Mouse (Mus musculus) hematopoietic stem cell, adult 5-6 weeks (primary cell): ENCODE results near the gene Pbx3. TPM values are rescaled to one million over a fixed set of nuclear protein-coding genes. Genes with fewer than 3 reads are reported as not detected.

Experiments
- ATAC-seq, 2 experiments: fragments of 125-278 bp in 1 of 2; replicated peaks in 1 of 2; 2 replicates each; pipeline ENCODE4 v1.8.0; 2016 to 2017; ENCODE audit warnings: inconsistent platforms in 2 of 2, mild to moderate bottlenecking in 2 of 2, moderate number of reproducible peaks in 2 of 2, low read depth in 1 of 2, moderate TSS enrichment in 1 of 2; ENCODE audit not compliant: low FRiP score in 2 of 2, poor library complexity in 2 of 2, severe bottlenecking in 2 of 2, insufficient read depth in 1 of 2, low TSS enrichment in 1 of 2
- total RNA-seq: library from RNA; stranded (forward); fragments of 172-1452, 232-1000 nt; gene quantifications from 2 replicates; pipeline ENCODE4 v1.2.3, GENCODE M21; 2017

Gene Pbx3
- total RNA-seq, 1 experiment from 2014 or later: 13.1 TPM

DNA sequence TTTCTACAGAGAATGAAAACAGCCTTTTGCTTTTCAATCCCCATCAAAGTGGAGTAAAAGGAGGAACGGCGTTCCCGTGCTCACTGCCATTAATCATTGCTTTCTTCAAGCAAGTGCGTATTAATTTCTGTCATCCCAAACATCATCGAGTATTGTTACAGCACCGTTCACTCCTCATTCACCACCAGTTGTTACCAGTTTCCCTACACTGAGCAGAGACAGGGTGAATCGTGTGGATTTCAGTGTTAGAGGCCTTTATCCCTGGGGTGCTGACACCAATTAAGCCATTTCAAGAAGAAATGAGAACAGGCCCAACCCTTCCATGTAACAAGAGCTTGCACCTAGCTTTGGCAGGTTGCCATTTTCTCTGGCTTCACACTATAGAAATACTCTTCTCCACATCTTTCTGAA lies 17.1 kb downstream of the Pbx3 start:
- ATAC-seq: no peak

- no peak for ATAC-seq
Measured at GRCm38 (mm10) chr2:34352006-34352405, 20.9 kb downstream of the Pbx3 start.

GRCm38 (mm10) chr2:34347096-34347495 lies 25.8 kb downstream of the Pbx3 start:
- ATAC-seq: no peak

DNA sequence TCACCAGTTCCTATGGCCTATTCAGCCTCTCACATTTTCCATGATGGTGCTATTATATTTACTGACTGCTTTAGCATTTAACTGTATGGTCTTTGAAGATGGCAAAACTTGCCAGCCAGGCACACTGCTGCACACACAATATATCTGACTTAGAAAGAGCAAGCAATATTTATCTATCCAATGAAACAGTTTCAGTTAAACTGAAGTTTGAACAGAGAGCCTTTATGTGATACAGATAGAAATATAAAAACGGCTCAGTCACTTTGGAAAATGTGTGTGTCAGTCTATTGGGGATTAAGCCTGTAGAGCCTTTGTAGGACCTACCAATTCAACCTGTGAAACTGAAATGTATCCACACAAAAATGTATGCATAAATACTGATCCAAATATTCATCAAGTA lies 74.3 kb downstream of the Pbx3 start:
- no peak for ATAC-seq

DNA sequence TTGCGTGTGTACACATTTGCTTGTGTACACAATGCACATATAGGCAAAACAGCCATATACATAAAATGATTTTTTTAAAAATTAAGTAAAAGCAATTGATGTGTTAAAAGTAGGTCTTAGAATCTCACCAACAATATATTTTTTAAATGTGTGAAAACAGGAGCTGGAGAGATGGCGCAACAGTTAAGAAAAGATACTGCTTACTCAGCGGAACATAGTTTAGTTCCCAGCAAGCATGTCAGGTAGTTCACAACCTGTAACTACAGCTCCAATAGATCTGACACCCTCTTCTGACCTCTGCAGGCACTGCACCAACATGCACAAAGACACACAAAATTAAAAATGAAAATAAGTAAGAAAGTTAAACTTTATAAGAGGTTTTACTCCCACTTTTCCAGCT lies 74.7 kb downstream of the Pbx3 start:
- no peak for ATAC-seq

DNA sequence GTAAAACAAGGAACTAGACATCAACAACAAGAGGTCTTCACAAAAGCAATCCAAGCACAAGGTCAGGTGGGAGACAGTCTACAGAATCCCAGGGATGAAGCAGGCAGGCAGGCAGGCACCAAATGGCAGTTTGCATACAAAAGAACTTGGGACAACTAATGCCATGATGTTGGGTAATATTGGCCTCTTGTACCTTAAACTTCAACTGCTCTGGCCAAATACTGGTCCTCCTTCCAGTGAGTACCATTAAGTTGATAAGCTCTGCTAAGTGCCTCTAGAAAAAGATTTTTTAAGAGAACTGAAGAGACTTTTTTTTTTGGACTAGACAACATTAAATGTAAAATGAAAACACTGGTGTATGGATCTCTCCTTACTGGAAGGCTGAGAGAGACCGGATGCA lies 83.2 kb downstream of the Pbx3 start:
- no peak for ATAC-seq

GRCm38 (mm10) chr2:34284239-34284638 lies 88.7 kb downstream of the Pbx3 start:
- no peak for ATAC-seq

DNA sequence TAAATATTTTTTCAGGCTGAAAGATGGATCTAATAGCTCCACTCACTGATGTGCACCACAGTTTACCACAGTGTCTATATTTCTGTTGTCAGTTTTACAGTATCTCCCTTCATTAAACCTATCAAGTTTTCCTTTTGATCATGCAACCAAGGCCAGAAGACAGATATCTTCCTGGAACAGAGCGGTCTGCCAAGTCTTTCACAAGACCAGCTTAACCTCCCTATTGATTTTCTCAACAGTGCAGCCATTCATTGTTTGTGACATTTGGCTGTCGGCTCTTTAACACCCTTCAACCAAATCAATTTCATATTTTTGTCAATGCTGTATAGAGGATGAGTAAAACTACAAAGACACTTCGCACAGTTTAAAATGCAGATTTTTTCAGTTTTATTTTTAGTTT lies 91.9 kb downstream of the Pbx3 start:
- ATAC-seq: no peak

- ATAC-seq: no peak
Measured at GRCm38 (mm10) chr2:34279726-34280125, 93.2 kb downstream of the Pbx3 start.

DNA sequence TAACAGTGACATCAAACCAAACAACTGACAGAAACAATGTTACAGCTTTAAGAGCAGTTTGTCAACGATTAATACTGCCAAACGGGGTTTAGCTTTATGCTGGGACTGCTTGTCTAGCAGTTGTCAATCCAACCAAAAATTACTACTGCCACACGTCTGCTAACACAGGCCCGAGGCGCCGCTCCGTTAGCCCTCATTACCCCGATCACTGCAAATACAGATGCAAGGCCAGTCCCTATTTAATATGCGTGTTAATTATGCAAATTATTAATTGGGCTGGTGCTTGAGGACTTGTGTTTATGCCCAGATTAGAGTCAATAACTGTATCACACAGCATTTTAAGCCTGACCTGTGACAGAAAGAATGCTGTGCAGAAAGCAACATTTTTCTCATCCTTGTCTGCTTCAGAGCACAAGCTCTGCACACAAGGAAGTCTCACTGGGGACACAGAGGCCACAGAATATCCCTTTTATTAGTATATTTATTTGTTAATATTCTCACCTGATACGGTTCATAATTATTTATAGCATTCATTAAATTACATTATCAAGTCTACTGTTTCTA lies 97.2 kb downstream of the Pbx3 start:
- no peak for ATAC-seq

DNA sequence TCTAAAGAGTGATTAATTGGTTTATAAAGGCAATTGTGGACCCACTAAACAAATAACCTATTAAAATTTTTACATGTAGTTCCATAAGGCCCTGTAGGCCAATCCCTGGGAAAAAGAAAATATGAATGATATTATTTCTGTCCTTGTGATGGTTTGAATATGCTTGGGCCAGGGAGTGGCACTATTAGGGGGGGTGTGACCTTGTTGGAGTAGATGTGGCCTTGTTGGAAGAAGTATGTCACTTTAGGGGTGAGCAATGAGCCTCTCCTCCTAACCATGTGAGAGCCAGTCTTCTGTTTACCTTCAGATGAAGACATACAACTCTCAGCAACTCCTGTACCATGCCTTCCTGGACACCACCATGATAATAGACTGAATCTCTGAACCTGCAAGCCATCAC lies 110.9 kb downstream of the Pbx3 start:
- no peak for ATAC-seq

DNA sequence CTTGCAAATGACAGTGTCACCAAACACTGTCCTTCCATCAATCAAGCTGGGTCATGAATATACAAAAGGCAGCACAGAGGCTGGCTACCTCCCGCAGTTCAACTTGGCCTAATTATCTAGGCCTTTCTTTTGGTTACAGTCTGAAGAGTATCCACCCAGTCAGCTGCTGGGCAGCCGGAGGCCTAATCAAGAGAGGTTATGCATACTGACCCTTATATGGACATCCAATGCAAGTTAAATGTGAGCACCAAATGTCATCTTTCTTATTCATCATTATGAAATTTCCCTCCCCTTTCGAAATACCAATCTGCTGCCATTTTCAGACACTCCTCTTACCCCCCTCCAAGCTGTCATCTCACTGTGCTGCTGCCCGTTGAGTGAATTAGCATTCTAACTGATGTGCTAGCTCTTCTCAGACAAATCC lies 112.3 kb downstream of the Pbx3 start:
- ATAC-seq: no peak

DNA sequence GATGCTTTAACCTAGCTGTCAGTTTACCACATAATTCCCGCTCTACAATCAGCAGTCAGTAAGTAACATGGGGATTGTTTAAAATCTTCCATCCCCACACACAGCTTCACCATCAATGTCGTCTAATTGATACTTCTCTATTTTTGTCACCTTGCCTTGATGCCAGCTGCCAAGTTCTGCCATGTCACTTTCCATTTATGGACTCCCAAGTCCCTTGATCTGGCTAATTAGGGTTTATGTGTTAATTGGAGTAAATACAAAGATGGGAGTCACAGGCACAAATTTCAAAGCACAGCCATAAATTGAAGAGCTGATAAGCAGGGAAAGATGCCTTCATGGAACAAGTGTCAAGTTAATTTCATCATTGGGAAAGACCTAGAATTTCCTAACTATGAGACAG lies 114.7 kb downstream of the Pbx3 start:
- ATAC-seq: no peak

DNA sequence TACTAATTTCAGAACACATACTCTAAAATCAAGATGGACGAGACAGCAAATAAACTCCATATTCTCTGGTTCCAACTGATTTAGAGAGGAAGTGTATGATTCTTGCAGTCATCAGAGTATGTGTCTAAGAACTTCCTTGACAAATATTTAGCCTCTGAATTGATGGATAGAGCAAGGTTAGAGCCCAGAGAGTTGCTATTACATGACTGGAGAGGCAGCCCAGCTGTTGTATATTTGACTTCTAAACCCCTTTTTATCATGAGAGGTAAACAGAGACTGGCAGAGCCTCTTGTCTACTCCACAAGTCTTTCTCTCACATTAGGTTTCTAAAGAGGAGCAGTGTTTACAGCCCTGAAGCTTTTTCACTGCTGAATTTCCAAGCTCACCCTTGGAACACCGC lies 115.3 kb downstream of the Pbx3 start:
- ATAC-seq: no peak

DNA sequence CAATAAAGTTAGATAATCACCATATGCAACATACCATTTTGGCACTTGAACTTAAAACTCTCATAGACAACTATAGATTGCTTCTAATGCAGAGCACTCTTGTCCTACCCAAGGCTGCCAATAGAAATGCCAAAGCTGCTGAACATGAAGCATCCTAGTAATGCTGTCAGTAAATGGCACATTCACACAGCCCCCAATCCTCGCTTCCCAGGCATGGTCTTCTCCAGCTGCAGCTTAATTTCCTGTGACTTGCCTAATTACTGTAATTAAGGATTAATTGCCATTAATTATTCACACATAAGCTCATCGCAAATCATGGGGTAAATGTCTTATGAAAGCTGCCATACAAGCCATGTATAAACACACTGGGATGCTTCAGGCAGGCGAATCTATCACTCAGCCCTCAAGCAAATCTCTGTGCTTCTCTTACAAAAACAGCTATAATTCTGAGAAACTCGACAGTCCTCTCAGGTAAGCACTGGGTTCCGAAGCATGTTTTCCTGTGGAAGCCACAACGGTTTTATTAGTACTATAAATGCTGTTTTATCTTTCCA lies 116.9 kb downstream of the Pbx3 start:
- ATAC-seq: no peak

DNA sequence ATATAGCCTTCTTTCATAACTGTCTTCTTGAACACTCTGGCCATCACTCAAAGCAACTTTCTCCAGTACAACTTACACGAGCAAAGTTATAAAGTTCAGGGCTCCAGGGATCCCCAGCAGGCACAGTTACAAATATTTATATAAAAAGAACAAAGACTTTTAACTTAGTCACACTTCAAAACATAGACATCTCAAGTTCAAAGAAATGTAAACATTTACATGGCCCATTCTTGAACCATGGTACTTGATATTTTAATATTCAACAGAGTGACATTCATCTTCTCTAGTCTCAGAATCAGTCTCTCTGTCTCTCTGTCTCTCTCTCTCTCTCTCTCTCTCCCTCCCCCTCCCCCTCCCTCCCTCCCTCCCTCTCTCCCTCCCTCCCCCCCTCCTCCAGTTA lies 119.3 kb downstream of the Pbx3 start:
- ATAC-seq: no peak

DNA sequence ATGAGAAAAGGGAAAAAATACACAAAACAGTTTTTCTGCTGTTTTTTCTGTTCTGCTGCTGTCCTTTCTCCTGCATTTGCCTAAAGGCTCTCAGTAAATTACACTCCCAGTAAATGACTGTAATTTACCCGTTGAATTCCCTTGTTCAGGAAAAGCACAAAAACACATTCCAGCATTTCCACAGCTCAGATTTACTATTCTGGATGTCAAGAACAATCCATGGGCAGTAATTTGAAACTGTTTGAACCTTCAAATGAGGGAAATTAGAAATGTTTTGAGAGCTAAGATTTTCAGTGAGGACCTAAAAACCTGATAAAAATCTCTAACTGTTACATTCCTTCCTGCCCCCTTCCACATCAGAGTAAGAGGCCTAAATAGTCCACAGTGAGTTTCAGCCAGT lies 119.8 kb downstream of the Pbx3 start:
- no peak for ATAC-seq

DNA sequence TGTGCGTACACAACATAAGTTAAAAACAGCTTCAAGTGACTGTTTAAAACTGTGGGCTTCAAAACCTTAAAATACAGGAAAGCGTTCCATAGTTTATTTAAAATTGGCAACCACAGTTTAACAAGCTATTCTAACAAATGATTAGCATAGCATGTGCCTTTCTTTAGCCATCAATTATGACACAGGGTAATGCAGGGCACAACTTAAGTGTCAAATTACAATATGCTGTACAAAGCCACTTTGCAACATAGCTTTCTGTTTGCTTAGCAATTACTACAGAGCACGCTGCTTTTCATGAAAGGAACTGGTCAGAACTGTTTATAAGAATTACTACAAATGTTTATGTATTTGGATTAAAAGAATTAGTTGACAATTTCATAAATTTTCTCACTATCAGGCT lies 120.7 kb downstream of the Pbx3 start:
- no peak for ATAC-seq

DNA sequence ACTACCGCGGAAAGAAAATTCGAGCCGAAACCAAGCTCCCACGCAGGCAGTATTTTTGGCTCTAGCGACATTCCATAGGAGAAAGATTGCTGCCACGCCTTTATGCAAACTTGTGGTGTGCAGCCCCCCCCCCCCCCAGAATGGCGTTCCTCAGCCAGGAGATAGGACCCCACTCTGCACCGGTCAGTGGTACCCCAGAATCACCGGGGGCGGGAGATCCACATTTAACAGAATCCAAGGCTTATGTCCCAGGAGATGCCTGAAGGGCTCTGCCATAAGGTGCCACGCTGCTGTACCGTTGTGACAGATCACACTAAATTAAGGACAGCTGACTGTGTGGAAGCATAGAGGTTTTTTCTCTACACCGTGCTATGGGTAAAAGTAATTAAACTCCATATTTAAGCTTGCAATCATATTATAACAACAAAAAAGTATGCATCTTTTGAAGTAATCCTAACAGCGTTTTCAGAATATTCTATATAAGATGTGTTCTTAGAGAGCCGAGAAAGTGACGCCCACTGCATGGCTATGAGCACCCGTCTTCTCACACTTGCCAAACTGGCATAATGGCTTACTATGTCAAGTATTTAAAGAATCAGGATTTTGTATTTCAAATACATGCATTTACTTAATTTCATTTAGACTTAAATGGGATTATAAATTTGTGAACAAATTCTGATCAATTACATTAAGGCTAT lies 122.8 kb downstream of the Pbx3 start:
- no peak for ATAC-seq
